Comparison of ENCODE assay signal across 17 mouse cellular contexts in the genomic region with DNA sequence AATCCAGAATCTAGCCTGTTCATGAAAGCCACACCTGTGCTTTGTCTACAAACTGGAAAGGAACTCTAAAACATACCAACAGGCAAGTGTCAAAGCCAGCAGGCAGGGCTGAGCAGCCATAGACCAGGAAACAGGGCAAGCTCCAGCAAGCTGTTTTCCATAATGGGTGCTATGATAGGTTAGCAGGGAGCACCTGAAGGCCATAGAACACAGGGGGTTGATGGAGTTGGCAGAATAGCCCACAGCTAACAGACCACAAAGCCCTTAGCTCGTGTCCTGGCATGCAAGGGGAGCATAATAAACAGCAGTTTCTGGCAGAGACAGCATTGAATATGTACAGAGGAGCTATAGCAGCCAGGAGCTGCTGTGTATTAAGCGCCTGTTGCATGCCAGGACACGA.
"Had no signal": no experiment of that assay in that cellular context is flagged by ENCODE, and none has a peak within 500 bp of the region (broad histone marks: within the 10 kb centered on the region; RNA-seq: fewer than 3 reads in every experiment).

No protein-coding gene starts in this region.

- H3K4me1 ChIP-seq: intestine, embryonic 15.5 days; kidney, embryonic 15.5 days; liver, embryonic 15.5 days; megakaryocyte, embryonic 14.5 days; midbrain, embryonic 15.5 days; neural tube, embryonic 13.5 days had no signal

- H3K4me3 ChIP-seq: intestine, embryonic 15.5 days; kidney, embryonic 15.5 days; limb, embryonic 10.5 days; liver, embryonic 15.5 days; megakaryocyte, embryonic 14.5 days; midbrain, embryonic 15.5 days; neural tube, embryonic 13.5 days had no signal

- H3K27ac ChIP-seq: intestine, embryonic 15.5 days; kidney, embryonic 15.5 days; liver, embryonic 15.5 days; macrophage; midbrain, embryonic 15.5 days; neural tube, embryonic 13.5 days had no signal

- DNase-seq: kidney, adult 2 months; kidney, postnatal 14 days; lung, adult 2 months; lung, postnatal 10 days; right cerebral cortex, postnatal 14 days; thymus, adult 2 months; thymus, postnatal 4 days had no signal

- H3K27me3 ChIP-seq: intestine, embryonic 15.5 days; kidney, embryonic 15.5 days; liver, embryonic 15.5 days; megakaryocyte, embryonic 14.5 days; midbrain, embryonic 15.5 days; neural tube, embryonic 13.5 days had no signal

- ATAC-seq: intestine, embryonic 15.5 days; midbrain, embryonic 15.5 days had no signal

- H3K9ac ChIP-seq: intestine, embryonic 15.5 days; kidney, embryonic 15.5 days; liver, embryonic 15.5 days; midbrain, embryonic 15.5 days; neural tube, embryonic 13.5 days had no signal

- H3K4me2 ChIP-seq: intestine, embryonic 15.5 days; kidney, embryonic 15.5 days; liver, embryonic 11.5 days; liver, embryonic 15.5 days; midbrain, embryonic 11.5 days; midbrain, embryonic 15.5 days; neural tube, embryonic 13.5 days had no signal

- H3K36me3 ChIP-seq: intestine, embryonic 15.5 days; kidney, embryonic 15.5 days; limb, embryonic 10.5 days; liver, embryonic 15.5 days; midbrain, embryonic 15.5 days; neural tube, embryonic 13.5 days had no signal

- H3K9me3 ChIP-seq: intestine, embryonic 15.5 days; kidney, embryonic 15.5 days; limb, embryonic 10.5 days; midbrain, embryonic 15.5 days; neural tube, embryonic 13.5 days had no signal
